Mouse (Mus musculus): ENCODE data around the gene Heatr5b. TPM values are rescaled to one million over a fixed set of nuclear protein-coding genes. Genes with fewer than 3 reads are reported as not detected.

Heatr5b gene
- total and polyA plus RNA-seq, 2 experiments, result 8.3 to 8.9 TPM

DNA sequence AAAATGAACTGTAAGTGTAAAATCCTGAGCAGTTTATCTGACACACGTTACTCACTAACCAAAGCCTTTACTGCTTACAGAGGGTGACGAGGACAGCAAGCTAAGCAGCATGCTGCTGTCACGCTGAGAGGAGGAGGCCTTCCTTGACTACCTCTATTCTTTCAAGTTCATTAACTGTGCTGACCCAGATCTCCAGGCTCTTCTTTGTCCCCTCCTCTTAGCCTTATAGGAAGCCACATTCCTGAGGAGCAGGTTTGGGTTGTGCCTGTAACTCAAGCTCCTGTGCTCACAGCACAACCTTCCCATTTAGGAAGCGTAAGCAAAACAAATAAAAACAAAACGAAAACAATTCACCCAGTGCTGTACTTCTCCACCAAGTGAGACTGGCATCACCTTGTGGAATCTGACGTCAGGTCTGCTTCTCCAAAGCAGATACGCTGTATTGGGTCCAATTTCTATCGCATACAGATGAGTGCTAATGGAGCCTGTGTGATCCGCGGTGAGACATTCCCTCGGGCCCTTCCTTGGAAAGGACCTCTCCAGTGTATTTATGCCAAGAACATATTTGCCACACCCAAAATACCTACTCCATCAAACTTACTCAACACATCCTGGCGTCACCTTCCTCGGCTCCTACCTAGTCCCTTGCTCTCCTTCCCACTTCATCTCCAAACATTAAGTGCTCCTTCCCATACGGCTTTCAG is 108.3 kb downstream of the Heatr5b start:
- peaks cover 5% of the 10 kb centered on the region for H3K4me1 ChIP-seq (ENCODE audit: control insufficient read depth, insufficient read depth, low read length)
- no peak for DNase-seq (ENCODE audit: extremely low read depth, low read depth, low spot score)
- WGBS, result 74% methylated on average over 14 of the region's 14 CpGs
- TF ChIP-seq POLR2A (IDR thresholded peaks at IDR 0.05; ENCODE audit: extremely low read depth, insufficient read depth, low read length), result no peak
- TF ChIP-seq CTCF (IDR thresholded peaks at IDR 0.05; ENCODE audit: low read depth, low read length), result no peak
- H3K4me3 ChIP-seq (ENCODE audit: insufficient read depth, low read depth, low read length), result no peak overlapping the region
- no peak overlapping the region for H3K27ac ChIP-seq (replicated peaks; ENCODE audit: insufficient read depth, low read depth, low read length)
- H3K9ac ChIP-seq (ENCODE audit: low read depth, low read length), result no peak overlapping the region
- H3K27me3 ChIP-seq (ENCODE audit: control insufficient read depth, insufficient read depth, low read length), result no peaks in the 10 kb centered on the region
- H3K79me2 ChIP-seq (ENCODE audit: control insufficient read depth, insufficient read depth, low read length), result peaks cover 36% of the 10 kb centered on the region; the same call in 1 of the 2 replicates
- H3K36me3 ChIP-seq (ENCODE audit: control insufficient read depth, insufficient read depth, low read length), result no peaks in the 10 kb centered on the region

- no peak for TF ChIP-seq CTCF (IDR thresholded peaks at IDR 0.05; ENCODE audit: low read depth, low read length)
- TF ChIP-seq POLR2A (IDR thresholded peaks at IDR 0.05; ENCODE audit: extremely low read depth, insufficient read depth, low read length), result no peak
- WGBS, result 63% methylated on average over 6 of the region's 6 CpGs
- Histone ChIP-seq H3K4me1 (ENCODE audit: control insufficient read depth, insufficient read depth, low read length) (peaks cover 5% of the 10 kb centered on the region), H3K27me3 (ENCODE audit: control insufficient read depth, insufficient read depth, low read length) (no peaks in the 10 kb centered on the region), H3K4me3 (ENCODE audit: insufficient read depth, low read depth, low read length) (no peak overlapping the region), H3K27ac (replicated peaks; ENCODE audit: insufficient read depth, low read depth, low read length) (no peak overlapping the region), H3K36me3 (ENCODE audit: control insufficient read depth, insufficient read depth, low read length) (no peaks in the 10 kb centered on the region), H3K9ac (ENCODE audit: low read depth, low read length) (no peak overlapping the region), H3K79me2 (ENCODE audit: control insufficient read depth, insufficient read depth, low read length) (peaks cover 30% of the 10 kb centered on the region; the same call in 1 of the 2 replicates)
- DNase-seq (ENCODE audit: extremely low read depth, low read depth, low spot score), result no peak
These were observed 110.6 kb downstream of the Heatr5b start for GRCm38 (mm10) chr17:78724461-78725055.

GRCm38 (mm10) chr17:78721690-78722089 is 113.5 kb downstream of the Heatr5b start:
- 92% methylated on average over 7 of the region's 7 CpGs for WGBS
- peaks cover 23% of the 10 kb centered on the region for H3K79me2 ChIP-seq (ENCODE audit: control insufficient read depth, insufficient read depth, low read length)
- no peaks in the 10 kb centered on the region for H3K27me3 ChIP-seq (ENCODE audit: control insufficient read depth, insufficient read depth, low read length)
- no peak for TF ChIP-seq POLR2A (IDR thresholded peaks at IDR 0.05; ENCODE audit: extremely low read depth, insufficient read depth, low read length)
- no peak for TF ChIP-seq CTCF (IDR thresholded peaks at IDR 0.05; ENCODE audit: low read depth, low read length)
- no peaks in the 10 kb centered on the region for H3K4me1 ChIP-seq (ENCODE audit: control insufficient read depth, insufficient read depth, low read length)
- H3K27ac ChIP-seq (replicated peaks; ENCODE audit: insufficient read depth, low read depth, low read length), result no peak overlapping the region
- H3K9ac ChIP-seq (ENCODE audit: low read depth, low read length), result no peak overlapping the region
- no peaks in the 10 kb centered on the region; the same call in 1 of the 2 replicates for H3K36me3 ChIP-seq (ENCODE audit: control insufficient read depth, insufficient read depth, low read length)
- DNase-seq (ENCODE audit: extremely low read depth, low read depth, low spot score), result no peak
- H3K4me3 ChIP-seq (ENCODE audit: insufficient read depth, low read depth, low read length), result no peak overlapping the region

- Histone ChIP-seq H3K79me2 (ENCODE audit: control insufficient read depth, insufficient read depth, low read length) (peaks cover 18% of the 10 kb centered on the region), H3K9ac (ENCODE audit: low read depth, low read length) (no peak overlapping the region), H3K27me3 (ENCODE audit: control insufficient read depth, insufficient read depth, low read length) (no peaks in the 10 kb centered on the region), H3K36me3 (ENCODE audit: control insufficient read depth, insufficient read depth, low read length) (no peaks in the 10 kb centered on the region; the same call in 1 of the 2 replicates), H3K4me3 (ENCODE audit: insufficient read depth, low read depth, low read length) (no peak overlapping the region), H3K27ac (replicated peaks; ENCODE audit: insufficient read depth, low read depth, low read length) (no peak overlapping the region), H3K4me1 (ENCODE audit: control insufficient read depth, insufficient read depth, low read length) (no peaks in the 10 kb centered on the region)
- DNase-seq (ENCODE audit: extremely low read depth, low read depth, low spot score), result no peak
- WGBS, result 96% methylated on average over 13 of the region's 13 CpGs
- no peak for TF ChIP-seq CTCF (IDR thresholded peaks at IDR 0.05; ENCODE audit: low read depth, low read length)
- no peak for TF ChIP-seq POLR2A (IDR thresholded peaks at IDR 0.05; ENCODE audit: extremely low read depth, insufficient read depth, low read length)
These were observed 116.1 kb downstream of the Heatr5b start for GRCm38 (mm10) chr17:78719086-78719485.

GRCm38 (mm10) chr17:78710258-78710657 is 124.9 kb downstream of the Heatr5b start:
- H3K79me2 ChIP-seq (ENCODE audit: control insufficient read depth, insufficient read depth, low read length), result no peaks in the 10 kb centered on the region; the same call in 1 of the 2 replicates
- TF ChIP-seq CTCF (IDR thresholded peaks at IDR 0.05; ENCODE audit: low read depth, low read length) (no peak), POLR2A (IDR thresholded peaks at IDR 0.05; ENCODE audit: extremely low read depth, insufficient read depth, low read length) (no peak)
- no peak for DNase-seq (ENCODE audit: extremely low read depth, low read depth, low spot score)
- no peaks in the 10 kb centered on the region for H3K4me1 ChIP-seq (ENCODE audit: control insufficient read depth, insufficient read depth, low read length)
- no peak overlapping the region for H3K9ac ChIP-seq (ENCODE audit: low read depth, low read length)
- H3K27ac ChIP-seq (replicated peaks; ENCODE audit: insufficient read depth, low read depth, low read length), result no peak overlapping the region
- no peaks in the 10 kb centered on the region; the same call in 1 of the 2 replicates for H3K36me3 ChIP-seq (ENCODE audit: control insufficient read depth, insufficient read depth, low read length)
- H3K4me3 ChIP-seq (ENCODE audit: insufficient read depth, low read depth, low read length), result no peak overlapping the region
- 84% methylated on average over 2 of the region's 2 CpGs for WGBS
- no peaks in the 10 kb centered on the region for H3K27me3 ChIP-seq (ENCODE audit: control insufficient read depth, insufficient read depth, low read length)

DNA sequence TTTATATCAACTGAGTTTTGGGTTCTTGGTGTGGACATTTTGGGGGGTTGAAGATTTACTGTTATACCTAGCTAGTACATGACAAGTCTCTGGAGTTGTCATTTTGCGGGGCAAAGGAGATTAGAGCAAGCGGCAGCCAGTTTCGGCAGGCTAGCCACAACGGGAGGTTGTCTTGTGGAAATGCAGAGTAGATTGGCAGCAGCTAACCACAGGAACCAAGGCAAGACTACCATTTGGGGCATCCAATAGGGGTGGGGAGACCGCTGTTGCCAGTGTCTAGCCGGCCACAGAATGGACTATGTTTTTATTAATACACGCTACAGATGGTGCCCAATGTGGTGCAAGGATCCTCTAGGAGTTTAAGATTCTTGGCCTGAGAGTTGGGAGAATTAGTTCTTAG is 126.7 kb downstream of the Heatr5b start:
- no peak overlapping the region for H3K9ac ChIP-seq (ENCODE audit: low read depth, low read length)
- 95% methylated on average over 7 of the region's 7 CpGs for whole genome bisulfite sequencing
- no peaks in the 10 kb centered on the region; the same call in 1 of the 2 replicates for H3K36me3 ChIP-seq (ENCODE audit: control insufficient read depth, insufficient read depth, low read length)
- peaks cover 3% of the 10 kb centered on the region; the same call in 1 of the 2 replicates for H3K4me1 ChIP-seq (ENCODE audit: control insufficient read depth, insufficient read depth, low read length)
- no peaks in the 10 kb centered on the region for H3K27me3 ChIP-seq (ENCODE audit: control insufficient read depth, insufficient read depth, low read length)
- no peak overlapping the region for H3K4me3 ChIP-seq (ENCODE audit: insufficient read depth, low read depth, low read length)
- peaks cover 4% of the 10 kb centered on the region; the same call in 1 of the 2 replicates for H3K79me2 ChIP-seq (ENCODE audit: control insufficient read depth, insufficient read depth, low read length)
- no peak overlapping the region for H3K27ac ChIP-seq (replicated peaks; ENCODE audit: insufficient read depth, low read depth, low read length)
- no peak for DNase-seq (ENCODE audit: extremely low read depth, low read depth, low spot score)
- TF ChIP-seq POLR2A (IDR thresholded peaks at IDR 0.05; ENCODE audit: extremely low read depth, insufficient read depth, low read length) (no peak), CTCF (IDR thresholded peaks at IDR 0.05; ENCODE audit: low read depth, low read length) (no peak)

Data from liver, adult 2 months (tissue).